Comparison of ENCODE assay signal across 8 mouse cellular contexts in genomic region chr4:117189382-117189855, GRCm38 (mm10). TPM values are rescaled to one million over a fixed set of nuclear protein-coding genes. Genes with fewer than 3 reads are reported as not detected.
A peak's percentile ranks its signal among the peaks of the same experiment; 100 is the strongest.
DNase-seq lines count a peak whose midpoint lies in the region; ATAC-seq and TF ChIP-seq lines count a peak whose summit lies in the region.

No protein-coding gene starts in this region.

- H3K9ac ChIP-seq in forebrain, postnatal 0 days: peak overlapping the region; percentile 75
- H3K9ac ChIP-seq in lung, postnatal 0 days (replicated peaks; ENCODE audit: low read depth): peak overlapping the region; percentile 52

- TF ChIP-seq CTCF in cerebellum, adult 2 months (IDR thresholded peaks at IDR 0.05; ENCODE audit: borderline replicate concordance, insufficient read depth, low read depth, low read length): peak; percentile 56; the same call in 1 of the 2 replicates
- peak; percentile 83 for TF ChIP-seq CTCF in forebrain, postnatal 0 days (IDR thresholded peaks at IDR 0.05; ENCODE audit: low read depth)
- TF ChIP-seq CTCF in lung, postnatal 0 days (IDR thresholded peaks at IDR 0.05): peak; percentile 77

- H3K4me2 ChIP-seq in forebrain, postnatal 0 days (ENCODE audit: low read depth): peak overlapping the region; percentile 47
- H3K4me2 ChIP-seq in lung, postnatal 0 days (replicated peaks; ENCODE audit: low read depth, low read length): peak overlapping the region; percentile 47

- H3K4me3 ChIP-seq in cerebellum, adult 2 months (replicated peaks; ENCODE audit: insufficient read depth, low read depth, low read length): peak overlapping the region; percentile 38
- H3K4me3 ChIP-seq in forebrain, postnatal 0 days (ENCODE audit: low read depth, low read length): peak overlapping the region; percentile 35
- peak overlapping the region; percentile 45 for H3K4me3 ChIP-seq in hindbrain, embryonic 10.5 days
- H3K4me3 ChIP-seq in lung, postnatal 0 days (ENCODE audit: low read depth, low read length): peak overlapping the region; percentile 37

- no peaks in the 10 kb centered on the region for H3K36me3 ChIP-seq in forebrain, postnatal 0 days (ENCODE audit: insufficient read depth)
- no peaks in the 10 kb centered on the region for H3K36me3 ChIP-seq in hindbrain, embryonic 10.5 days
- H3K36me3 ChIP-seq in lung, postnatal 0 days (ENCODE audit: insufficient read depth, low read length): no peaks in the 10 kb centered on the region

- no peaks in the 10 kb centered on the region for H3K4me1 ChIP-seq in cerebellum, adult 2 months (ENCODE audit: control insufficient read depth, insufficient read depth, low read length)
- no peaks in the 10 kb centered on the region for H3K4me1 ChIP-seq in forebrain, postnatal 0 days (ENCODE audit: insufficient read depth)
- H3K4me1 ChIP-seq in hindbrain, embryonic 10.5 days (replicated peaks): peaks cover 4% of the 10 kb centered on the region
- no peaks in the 10 kb centered on the region for H3K4me1 ChIP-seq in lung, postnatal 0 days (ENCODE audit: insufficient read depth, low read depth, low read length)

- TF ChIP-seq EP300 in lung, postnatal 0 days (IDR thresholded peaks at IDR 0.05): peak; percentile 55; the same call in 1 of the 2 replicates

- no peaks in the 10 kb centered on the region for H3K27me3 ChIP-seq in cerebellum, adult 2 months (ENCODE audit: control insufficient read depth, insufficient read depth, low read length)
- H3K27me3 ChIP-seq in forebrain, postnatal 0 days (ENCODE audit: insufficient read depth, low read length): no peaks in the 10 kb centered on the region
- no peaks in the 10 kb centered on the region for H3K27me3 ChIP-seq in hindbrain, embryonic 10.5 days (ENCODE audit: insufficient read depth, poor library complexity, severe bottlenecking)
- no peaks in the 10 kb centered on the region for H3K27me3 ChIP-seq in lung, postnatal 0 days (replicated peaks; ENCODE audit: insufficient read depth, low read length)

- no peaks in the 10 kb centered on the region for H3K9me3 ChIP-seq in forebrain, postnatal 0 days (ENCODE audit: low read length)
- H3K9me3 ChIP-seq in hindbrain, embryonic 10.5 days: no peaks in the 10 kb centered on the region
- H3K9me3 ChIP-seq in lung, postnatal 0 days (ENCODE audit: low read length): no peaks in the 10 kb centered on the region

- no peak for TF ChIP-seq POLR2A in cerebellum, adult 2 months (IDR thresholded peaks at IDR 0.05; ENCODE audit: borderline replicate concordance, insufficient read depth, low read length)

- DNase-seq in MN1 (ENCODE audit: low spot score): peak; percentile 84
- peak; percentile 78 for DNase-seq in cerebellum, adult 2 months
- DNase-seq in forebrain, postnatal 0 days: peak; percentile 94
- peak; percentile 79 for DNase-seq in hindbrain, embryonic 10.5 days (ENCODE audit: low spot score)
- peak; percentile 77 for DNase-seq in layer of hippocampus, adult 9-11 months
- peak; percentile 95 for DNase-seq in lung, postnatal 0 days (ENCODE audit: low spot score)
- DNase-seq in ovary, postnatal 10 days (ENCODE audit: low spot score): peak; percentile 57
- DNase-seq in thymus, postnatal 0 days (ENCODE audit: low spot score): peak; percentile 92

- H3K27ac ChIP-seq in cerebellum, adult 2 months (ENCODE audit: insufficient read depth, low read length): no peak overlapping the region; the same call in 1 of the 2 replicates
- H3K27ac ChIP-seq in forebrain, postnatal 0 days (ENCODE audit: low read depth, low read length): peak overlapping the region; percentile 87
- peak overlapping the region; percentile 90 for H3K27ac ChIP-seq in hindbrain, embryonic 10.5 days
- peak overlapping the region; percentile 78 for H3K27ac ChIP-seq in lung, postnatal 0 days (ENCODE audit: low read length)

- under 1% methylated on average over 16 of the region's 16 CpGs for WGBS in cerebellum, adult 2 months
- WGBS in forebrain, postnatal 0 days: 1% methylated on average over 16 of the region's 16 CpGs
- 3% methylated on average over 16 of the region's 16 CpGs for WGBS in hindbrain, embryonic 10.5 days
- under 1% methylated on average over 16 of the region's 16 CpGs for WGBS in lung, postnatal 0 days

- ATAC-seq in forebrain, postnatal 0 days: peak; percentile 70; the same call in 1 of the 2 replicates
- peak; percentile 78 for ATAC-seq in lung, postnatal 0 days

RNA-seq across cellular contexts. Expression of gene Kif2c, which starts 7.0 kb away (rescaled TPM):
- 0.05 and 0.16 TPM in 2 replicates for polyA plus RNA-seq in cerebellum, adult 2 months (2012; rRNA removed)
- 4.2 and 9.1 TPM in 2 replicates for total RNA-seq in forebrain, postnatal 0 days (2014; rRNA removed)
- polyA plus RNA-seq in forebrain, postnatal 0 days (2015; fragmentation: Nextera tagmentation; extraction: Ambion mirVana): 4.4 and 5.0 TPM in 2 replicates
- 76.6 and 99.4 TPM in 2 replicates for polyA plus RNA-seq in hindbrain, embryonic 10.5 days (2016; fragmentation: Nextera tagmentation; extraction: Ambion mirVana)
- 2.0 and 3.0 TPM in 2 replicates for polyA plus RNA-seq in lung, postnatal 0 days (2015; fragmentation: Nextera tagmentation; extraction: Ambion mirVana)
- polyA plus RNA-seq in thymus, postnatal 0 days (2015; fragmentation: Nextera tagmentation; extraction: Ambion mirVana): 52.2 and 56.1 TPM in 2 replicates

RNA-seq across cellular contexts. Expression of gene Rps8, which starts 33.4 kb away (rescaled TPM):
- 458 and 507 TPM in 2 replicates for polyA plus RNA-seq in cerebellum, adult 2 months (2012; rRNA removed)
- 784 and 1,295 TPM in 2 replicates for total RNA-seq in forebrain, postnatal 0 days (2014; rRNA removed)
- 481 and 630 TPM in 2 replicates for polyA plus RNA-seq in forebrain, postnatal 0 days (2015; fragmentation: Nextera tagmentation; extraction: Ambion mirVana)
- polyA plus RNA-seq in hindbrain, embryonic 10.5 days (2016; fragmentation: Nextera tagmentation; extraction: Ambion mirVana): 660 and 807 TPM in 2 replicates
- 633 and 681 TPM in 2 replicates for polyA plus RNA-seq in lung, postnatal 0 days (2015; fragmentation: Nextera tagmentation; extraction: Ambion mirVana)
- polyA plus RNA-seq in thymus, postnatal 0 days (2015; fragmentation: Nextera tagmentation; extraction: Ambion mirVana): 1,163 and 1,165 TPM in 2 replicates

RNA-seq across cellular contexts. Expression of gene Plk3, which starts 55.7 kb away (rescaled TPM):
- 11.2 and 13.6 TPM in 2 replicates for polyA plus RNA-seq in cerebellum, adult 2 months (2012; rRNA removed)
- 10.2 and 16.9 TPM in 2 replicates for total RNA-seq in forebrain, postnatal 0 days (2014; rRNA removed)
- 14.4 and 18.2 TPM in 2 replicates for polyA plus RNA-seq in forebrain, postnatal 0 days (2015; fragmentation: Nextera tagmentation; extraction: Ambion mirVana)
- polyA plus RNA-seq in hindbrain, embryonic 10.5 days (2016; fragmentation: Nextera tagmentation; extraction: Ambion mirVana): 41.8 and 58.6 TPM in 2 replicates
- polyA plus RNA-seq in lung, postnatal 0 days (2015; fragmentation: Nextera tagmentation; extraction: Ambion mirVana): 4.0 and 5.0 TPM in 2 replicates
- polyA plus RNA-seq in thymus, postnatal 0 days (2015; fragmentation: Nextera tagmentation; extraction: Ambion mirVana): 3.4 and 4.1 TPM in 2 replicates
